Mouse (Mus musculus) gastrocnemius, adult 8-10 months (tissue): ENCODE data around the gene Sema4d. TPM values are rescaled to one million over a fixed set of nuclear protein-coding genes. Genes with fewer than 3 reads are reported as not detected.
"Not testable (repeated sequence)": the region's sequence is repeated elsewhere in the genome, so short reads cannot be mapped to it uniquely, and the experiment has no call there.

ENCODE experiments used
- DNase-seq, 2 experiments: peaks; one replicate each; pipeline ENCODE4 v3.0.0; 2022; ENCODE audit warnings: low spot score in 2 of 2
- total RNA-seq, 4 experiments: library from RNA; stranded (reverse); gene quantifications; 2 replicates each; pipeline ENCODE4 v1.2.4; 2022

The Sema4d gene
- total RNA-seq, 4 experiments from 2014 or later = 127 to 151 (median 139) TPM

DNA sequence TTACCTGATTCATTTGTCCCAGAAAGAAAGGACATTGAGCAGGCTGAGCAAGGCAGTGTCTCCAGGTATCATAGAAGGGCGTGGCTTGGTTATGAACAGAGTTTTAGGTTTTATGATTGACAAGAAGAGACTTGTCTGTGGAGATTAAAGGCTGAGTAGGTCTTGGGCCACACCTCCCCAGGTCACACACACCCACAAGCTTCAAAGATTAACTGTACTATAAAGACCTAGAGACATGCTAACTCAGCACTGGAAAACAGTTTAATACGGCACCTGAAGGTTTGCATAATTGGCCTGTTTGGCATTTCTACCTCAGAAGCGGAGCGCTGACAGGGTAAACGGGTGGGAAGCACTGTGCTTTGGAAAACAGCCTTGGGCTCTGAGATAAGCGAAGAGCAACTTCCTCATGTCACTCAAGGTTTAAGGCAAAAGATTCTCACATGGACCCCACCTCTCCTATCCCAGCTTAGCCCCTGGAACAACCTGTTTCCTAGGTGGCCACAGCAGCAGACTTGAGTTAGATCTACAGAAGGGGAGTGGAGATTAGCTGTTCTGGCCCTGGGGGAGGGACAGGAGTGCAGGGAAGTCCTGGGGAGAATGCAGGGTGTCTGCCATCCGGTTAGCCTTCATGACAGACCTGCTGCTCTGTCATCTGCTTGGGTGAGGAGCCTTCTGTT, 108.1 kb downstream of the Sema4d start:
- no peak for DNase-seq

DNA sequence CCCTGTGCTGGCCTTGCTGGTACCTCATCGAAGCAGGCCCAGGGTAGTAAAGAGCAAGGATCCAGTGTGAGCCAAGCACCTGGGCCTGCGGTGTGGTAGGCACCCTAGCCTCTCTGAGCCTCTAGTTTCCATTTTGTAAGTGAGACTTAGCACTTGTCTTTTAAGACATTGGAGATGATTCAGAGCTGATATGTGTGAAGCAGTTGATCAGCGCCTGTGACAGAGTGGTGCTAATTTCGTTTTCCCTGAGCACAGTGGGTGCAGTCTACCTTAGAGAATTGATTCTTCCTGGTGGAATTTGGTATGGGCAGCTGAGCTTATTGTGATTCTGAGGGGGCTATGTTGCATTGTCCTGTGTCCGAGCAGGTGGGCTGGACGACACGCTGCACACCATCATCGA, 111.9 kb downstream of the Sema4d start:
- no peak for DNase-seq

DNA sequence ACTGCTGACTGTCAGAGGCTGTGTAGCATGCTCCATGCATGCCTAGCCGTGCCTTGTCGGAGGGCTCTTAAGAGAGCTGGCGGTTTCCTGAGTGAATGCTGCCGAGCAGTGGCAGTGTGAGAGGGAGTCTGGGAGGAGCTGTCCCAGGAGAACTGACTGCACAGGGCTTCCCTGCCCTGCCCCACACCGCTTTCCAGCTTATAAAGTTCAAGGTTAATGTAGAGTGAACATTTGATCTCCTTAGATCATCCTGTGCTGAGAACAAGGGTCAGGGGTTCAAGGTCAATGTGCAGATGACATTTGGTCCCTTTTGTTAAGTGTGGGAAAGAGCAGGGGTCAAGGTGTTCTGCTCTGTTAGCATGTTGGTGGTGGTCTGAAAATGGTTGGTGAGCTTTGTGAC, 112.5 kb downstream of the Sema4d start:
- DNase-seq = no peak

DNA sequence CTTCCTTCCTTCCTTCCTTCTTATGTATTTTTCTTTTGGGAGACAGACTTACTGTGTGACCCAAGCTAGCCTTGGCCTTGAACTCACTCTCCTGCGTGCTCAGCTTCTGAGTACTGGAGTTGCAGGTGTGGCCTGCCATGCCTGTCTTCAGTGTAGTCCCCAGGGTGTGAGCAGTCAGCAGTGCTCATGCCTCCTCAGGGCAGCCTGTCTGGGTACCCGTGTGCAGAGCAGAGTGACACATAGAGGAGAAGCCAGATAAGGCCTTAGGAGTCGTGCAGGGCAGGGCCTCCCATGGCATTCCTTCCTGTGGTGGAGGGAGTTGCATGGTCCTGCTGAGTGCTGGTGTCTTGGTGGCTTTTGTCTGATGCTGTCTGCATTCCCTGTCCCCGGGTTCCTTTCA, 114.2 kb downstream of the Sema4d start:
- no peak for DNase-seq

DNA sequence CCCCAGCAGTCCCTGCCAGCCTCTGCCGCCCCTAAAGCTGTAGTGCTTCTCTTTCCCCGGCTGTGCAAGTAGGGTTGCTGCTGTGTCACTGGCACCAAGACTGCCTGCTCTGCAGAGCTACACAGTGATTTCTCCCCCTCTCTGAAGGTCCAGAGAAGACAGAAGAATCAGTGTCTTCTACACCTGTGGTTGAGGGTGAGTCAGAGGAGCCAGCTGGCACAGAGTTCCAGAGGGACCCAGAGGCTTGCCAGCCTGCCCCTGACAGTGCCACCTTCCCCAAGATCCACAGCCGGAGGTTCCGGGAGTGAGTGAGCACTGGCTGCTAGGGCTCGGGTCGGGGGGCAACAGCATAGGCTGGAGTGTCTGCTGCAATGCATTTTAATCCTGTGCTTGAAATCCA, 114.9 kb downstream of the Sema4d start:
- no peak for DNase-seq

DNA sequence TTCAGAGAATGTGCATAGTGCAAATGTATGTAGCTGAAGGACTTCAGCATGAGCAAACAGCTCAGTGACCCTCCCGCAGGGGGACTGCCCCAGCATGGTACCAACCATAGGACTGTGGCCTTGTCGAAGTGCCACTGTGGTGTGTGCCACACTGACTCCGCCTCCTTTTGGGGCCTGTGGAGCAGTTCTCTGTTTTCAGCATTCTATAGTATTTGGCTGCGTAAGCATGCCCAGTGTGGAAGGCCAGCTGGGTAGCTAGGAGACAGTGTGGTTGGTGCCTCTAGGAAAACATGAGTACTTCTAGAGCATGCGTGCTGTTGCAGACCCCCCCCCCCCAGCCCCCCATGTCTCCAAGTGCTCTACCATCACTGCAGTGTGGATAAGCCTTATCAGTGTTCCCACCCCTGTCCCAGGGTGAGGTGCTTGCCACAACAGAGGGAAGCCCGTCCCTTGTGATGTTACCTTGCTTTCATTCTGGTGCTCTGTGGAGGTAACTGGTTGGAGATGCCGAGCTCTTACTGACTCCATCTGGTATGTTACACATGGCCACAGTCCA, 115.8 kb downstream of the Sema4d start:
- no peak for DNase-seq

DNA sequence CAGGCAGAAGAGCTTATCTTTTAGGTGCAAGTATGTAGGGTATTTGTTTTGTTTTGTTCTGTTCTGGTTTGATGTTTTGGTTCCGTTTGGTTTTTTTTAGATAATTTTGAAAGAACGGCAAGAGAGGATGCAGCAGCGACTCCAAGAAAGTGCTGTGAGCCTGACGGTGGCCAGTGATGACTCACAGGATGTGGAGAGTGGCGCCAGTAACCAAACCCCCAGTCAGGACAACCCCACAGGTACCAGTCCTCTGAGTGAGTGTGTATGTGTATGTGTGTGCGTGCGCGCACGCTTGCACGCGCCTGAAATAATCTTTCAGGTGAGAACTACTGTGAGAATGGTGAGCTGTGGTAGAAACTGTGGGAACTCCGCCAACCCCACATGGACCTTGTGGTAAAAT, 116.5 kb downstream of the Sema4d start:
- no peak for DNase-seq

DNA sequence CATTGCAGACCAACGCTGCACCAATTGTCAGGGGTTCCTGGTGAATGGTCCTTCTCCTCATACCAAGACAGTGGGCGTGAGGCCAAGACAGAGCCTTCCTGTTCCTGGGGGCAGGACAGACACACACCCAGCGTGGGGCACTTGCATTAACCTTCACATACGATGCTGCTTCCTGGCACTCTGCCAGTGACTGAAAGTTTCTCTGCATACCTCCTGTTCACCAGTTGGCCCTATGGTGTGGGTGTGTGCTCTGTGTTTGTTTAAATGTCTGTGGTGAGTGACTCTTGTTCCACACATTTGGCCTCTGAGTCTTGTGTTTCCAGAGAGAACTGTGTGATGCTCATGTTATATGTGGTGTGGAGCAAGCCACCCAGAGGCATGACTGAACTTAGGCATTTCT, 116.9 kb downstream of the Sema4d start:
- DNase-seq = no peak

DNA sequence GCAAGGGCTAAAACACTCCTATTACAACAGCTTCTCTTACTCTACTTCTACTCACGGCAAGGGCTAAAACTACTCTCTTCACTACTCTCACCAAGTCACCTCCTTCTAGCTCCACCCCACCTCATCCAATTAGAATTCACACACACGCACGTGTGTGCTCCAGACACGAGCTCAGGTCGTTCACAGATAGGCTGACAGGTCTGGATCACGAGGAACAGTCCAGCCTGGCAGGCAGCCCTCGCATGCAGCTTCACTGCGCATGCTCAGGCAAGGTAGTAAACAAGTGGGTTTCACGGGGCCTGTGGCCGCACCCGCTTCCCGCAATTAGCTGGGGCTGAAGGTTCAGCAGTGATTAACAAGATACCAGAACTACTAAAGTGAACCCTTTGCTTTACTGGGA, 125.4 kb downstream of the Sema4d start:
- not testable (repeated sequence) for DNase-seq

DNA sequence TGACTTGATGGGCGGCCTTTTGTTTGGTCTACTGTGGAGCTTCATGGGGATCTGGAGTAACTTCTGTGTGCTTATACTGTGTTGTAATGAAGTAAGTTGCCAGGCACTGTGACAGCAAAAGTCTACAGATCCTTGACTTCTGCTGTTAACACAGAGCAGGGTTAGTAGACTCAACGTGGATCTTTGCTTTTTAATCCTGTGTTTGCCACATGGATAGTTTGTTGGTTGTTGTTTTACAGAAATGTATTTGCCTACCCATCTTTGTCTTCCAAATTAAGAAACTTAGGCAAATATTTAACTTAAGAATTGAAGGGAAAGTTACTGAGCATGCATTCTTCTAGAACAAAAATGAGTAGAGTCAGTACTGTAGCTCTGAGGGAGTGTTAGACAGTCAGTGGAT, 130.0 kb downstream of the Sema4d start:
- no peak for DNase-seq

DNA sequence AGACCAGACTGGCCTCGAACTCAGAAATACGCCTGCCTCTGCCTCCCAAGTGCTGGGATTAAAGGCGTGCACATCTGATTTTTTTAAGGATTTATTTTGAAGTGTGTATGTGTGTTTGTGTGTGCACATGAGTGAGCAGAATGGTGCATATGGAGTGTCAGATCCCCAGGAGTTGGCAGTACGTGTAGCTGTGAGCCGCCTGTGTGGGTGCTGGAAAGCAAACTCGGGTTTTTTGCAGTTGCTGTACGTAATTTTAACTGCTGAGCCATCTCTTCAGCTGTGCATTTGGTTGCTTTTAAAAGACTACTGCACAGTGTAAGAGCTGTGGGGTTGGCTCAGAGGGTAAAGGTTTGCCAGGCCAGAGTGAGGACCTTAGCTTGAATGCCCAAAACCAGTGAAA, 134.0 kb downstream of the Sema4d start:
- DNase-seq = no peak

DNA sequence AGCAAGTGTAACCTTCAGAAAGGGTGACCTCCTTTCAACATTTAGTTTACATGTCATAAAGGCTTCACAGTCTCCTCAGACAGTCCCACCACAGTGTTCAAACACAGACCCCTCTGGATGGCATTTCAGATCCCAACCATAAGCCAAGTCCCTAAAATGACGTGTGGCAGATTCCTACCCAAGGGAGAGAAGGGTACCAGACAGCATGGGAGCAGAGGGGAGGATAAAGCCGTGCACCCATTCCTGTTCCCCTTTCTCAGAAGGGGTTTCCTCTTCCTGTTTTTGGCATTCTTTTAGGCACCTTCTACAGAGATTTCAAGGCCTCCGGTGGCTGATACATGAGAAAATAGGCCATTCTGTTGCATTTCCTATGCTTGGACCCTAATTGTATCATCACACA, 135.5 kb downstream of the Sema4d start:
- no peak for DNase-seq

DNA sequence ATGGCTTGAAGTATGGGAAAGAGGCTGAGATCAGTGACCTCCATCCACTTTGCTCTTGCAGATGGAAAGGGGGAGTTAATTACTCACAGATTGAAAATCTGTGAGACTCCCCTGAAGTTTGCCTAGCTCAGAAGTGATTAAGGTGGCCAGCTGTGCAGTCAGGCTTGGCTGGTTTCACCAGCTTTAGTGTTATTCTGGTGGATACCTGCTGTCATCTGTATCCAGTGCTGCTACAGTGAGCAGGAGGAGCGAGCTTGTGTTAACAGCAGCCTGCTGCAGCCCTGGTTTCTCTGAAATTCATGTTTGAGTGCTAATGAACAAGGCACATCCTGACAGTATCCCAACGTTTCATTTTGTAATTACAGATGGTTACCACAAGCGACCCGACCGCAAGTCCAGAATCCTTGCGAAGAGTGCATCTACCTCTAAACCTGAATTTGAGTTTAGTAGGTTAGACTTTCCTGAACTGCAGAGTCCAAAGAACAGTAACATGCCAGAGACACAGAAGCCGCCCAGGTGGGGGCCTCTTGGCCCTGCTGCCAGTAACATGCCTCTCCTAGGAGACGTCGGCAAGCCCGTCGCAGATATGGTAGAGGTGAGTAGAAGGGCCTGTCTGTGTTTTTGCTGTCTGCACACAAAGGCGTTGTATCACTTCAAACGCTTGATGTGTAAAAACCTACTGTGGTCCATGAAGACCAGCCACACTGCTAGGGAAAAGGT, 136.9 kb downstream of the Sema4d start:
- DNase-seq = no peak

DNA sequence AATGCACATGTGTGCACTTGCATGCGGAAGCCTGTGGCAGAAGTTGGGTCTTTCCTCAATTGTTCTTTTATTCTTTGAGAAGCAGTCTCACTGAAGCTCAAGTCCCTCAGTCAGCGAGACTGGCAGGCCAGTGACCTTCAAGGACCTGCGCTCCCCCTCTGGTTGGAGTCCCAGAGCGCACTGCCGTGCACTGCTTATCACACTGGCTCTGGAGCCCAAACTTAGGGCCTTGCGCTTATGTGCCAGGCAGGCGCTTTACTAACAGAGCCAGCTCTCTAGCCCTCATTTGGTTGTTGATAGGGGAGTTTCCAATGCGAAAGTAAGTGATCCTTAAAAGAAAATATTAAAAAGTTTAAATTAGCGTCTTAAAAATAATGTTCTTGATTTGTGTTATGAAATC, 139.6 kb downstream of the Sema4d start:
- no peak for DNase-seq

DNA sequence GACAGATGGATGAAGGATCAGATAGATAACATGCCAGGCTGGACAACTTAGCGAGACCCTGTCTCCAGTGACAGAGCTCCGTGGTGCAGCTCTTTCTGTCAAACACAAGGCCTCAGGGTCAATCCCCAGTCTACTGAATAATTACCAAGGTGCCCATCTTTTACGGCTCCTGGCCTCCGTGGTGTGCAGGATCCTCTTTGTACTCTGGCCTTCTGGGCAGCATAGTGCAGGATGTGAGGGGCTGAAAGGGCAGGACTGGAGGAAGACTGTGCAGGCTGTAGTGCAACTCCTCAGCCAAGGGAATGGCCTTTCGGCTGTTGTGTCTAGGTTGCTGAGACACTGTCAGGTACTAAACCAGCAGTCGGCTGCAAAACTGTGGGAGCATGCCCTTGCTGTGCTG, 140.4 kb downstream of the Sema4d start:
- DNase-seq = no peak

DNA sequence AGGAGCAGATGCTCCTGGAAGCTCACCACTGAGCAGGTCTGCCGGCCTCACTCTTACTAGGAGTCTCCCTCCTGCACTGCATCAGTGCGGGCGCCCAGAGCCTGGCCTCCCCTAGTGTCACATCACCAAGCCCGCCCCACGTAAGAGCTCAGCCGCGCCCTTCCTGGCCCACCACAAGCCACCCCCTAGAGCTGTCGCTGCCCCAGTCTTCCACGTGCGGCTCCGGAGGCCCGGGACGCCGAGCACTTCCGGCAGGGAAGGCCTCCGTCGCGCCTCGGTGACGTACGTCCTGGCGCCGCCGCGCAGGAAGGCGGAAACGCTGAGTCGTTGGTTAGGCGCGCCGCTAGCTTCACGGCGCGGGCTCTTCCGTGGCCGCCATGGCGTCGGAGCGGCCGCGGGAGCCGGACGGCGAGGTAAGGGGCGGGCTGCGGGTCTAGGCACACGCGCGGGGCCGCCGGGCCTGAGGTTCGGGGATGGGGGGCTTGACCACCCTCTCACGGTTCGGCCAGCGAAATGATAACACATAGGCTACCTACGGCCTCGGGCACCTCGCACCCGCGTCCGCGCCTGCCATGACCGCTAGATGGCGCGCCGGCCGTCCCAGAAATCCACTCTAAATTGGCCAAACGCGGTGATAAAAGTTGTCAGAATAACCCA, 142.0 kb downstream of the Sema4d start, which contains the start of gene Secisbp2:
TSS of gene Secisbp2 (plus strand) at position 290 of the 657 bp plus-strand sequence.
- peak; percentile 85 to 88 for DNase-seq

DNA sequence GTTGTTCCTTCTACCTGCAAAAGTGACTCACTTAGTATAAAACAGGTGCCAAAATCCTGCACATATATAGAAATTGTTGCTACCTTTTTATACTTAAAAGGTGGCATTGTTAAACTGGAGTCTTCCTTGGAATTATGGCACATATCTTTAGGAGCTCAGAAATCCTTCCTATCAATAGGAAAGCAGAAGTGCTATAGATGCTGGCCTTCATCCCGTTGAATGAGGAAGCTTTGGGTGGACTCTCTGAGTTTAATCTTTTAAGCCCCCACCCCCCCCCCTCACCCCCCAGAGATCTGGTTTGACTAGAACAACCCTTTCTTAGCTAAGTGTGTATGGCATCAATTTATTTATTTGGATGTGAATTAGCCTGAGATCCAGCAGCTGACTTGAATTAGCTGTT, 143.8 kb downstream of the Sema4d start:
- DNase-seq = no peak

DNA sequence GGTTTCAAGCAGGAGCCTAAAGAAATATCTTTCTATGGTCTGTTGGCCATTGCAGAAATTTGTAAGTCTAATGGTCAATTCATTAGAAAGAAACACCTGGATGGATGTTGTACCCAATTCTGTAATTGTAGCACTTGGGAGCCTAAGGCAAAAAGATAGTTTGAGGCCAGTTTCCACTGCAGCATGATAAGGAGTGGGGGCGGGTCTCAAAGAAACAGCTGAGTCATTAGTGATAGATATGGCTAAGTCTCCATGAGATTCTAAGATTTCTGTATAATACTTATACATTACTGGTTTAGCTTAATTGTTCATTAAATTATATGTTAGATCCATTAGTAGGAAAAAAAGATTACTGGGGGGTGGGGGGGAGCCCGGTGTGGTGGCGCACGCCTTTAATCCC, 145.3 kb downstream of the Sema4d start:
- DNase-seq = no peak

DNA sequence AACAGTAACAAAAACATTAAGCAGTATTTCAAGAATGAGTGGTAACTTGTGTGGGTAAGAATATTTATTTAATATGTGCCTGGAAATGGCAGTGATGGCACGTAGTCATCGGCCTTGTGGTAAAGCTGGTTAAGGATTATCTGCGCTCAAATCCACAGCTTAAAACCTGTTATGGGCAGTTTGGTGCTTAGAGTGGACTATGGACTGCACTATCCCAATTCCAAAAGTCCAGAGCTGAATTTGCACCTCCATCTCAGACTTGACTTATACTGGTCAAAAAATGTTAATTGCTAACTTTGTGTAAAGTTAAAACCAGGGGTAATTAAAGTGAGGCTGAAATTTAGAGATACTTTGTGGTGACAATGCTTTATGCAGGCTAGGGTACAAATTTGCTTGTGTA, 145.8 kb downstream of the Sema4d start:
- no peak for DNase-seq

DNA sequence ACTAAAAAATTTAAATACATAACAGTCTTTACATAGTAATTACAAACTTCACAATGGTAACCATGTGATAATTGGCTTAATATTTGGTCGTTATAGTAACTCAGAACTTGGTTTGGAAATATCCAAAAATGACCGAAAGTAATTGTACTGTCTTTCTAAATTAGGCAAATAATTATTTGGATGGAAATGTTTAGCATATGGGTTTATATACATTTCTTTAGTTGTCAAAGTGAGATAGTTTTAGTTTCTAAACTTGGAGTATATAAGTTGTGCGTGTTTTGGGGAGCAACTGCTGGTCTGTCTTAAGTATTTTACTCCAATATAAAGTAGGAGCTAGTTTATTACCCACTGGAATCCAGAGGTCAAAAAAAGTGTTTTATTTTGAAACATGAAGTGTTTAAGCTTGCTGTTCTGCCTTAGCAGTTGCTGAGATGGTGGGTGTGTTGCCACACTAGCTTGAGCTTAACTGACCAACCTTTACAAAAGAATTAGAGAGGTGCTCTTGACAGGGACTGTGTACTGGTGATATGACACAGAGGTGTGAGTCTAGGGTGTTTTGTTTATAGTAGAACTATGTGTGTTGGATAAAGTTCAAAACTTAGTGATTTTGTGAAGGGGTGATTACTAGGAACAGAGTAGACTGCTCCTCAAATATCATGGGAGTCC, 147.1 kb downstream of the Sema4d start:
- DNase-seq = no peak

DNA sequence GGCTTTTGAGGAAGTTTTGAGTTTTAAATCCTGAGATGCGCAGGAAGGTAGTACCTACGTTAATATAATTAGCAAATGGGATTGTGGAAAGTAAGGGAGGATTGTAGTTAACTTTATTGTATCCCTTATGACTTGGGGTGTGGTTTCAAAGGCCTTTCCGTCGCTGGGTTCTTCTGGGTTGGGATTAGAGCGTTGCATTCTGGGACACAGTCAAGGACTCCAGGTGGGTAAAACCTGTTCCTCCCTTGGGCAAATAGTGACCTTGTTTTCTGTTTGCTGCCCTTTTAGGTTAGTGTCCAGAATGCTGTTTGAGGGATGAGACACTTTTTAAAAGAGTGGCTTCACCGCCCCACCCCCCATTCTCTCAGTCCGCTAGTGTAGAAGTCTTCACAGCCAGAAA, 147.7 kb downstream of the Sema4d start:
- DNase-seq = no peak
